Mouse (Mus musculus) kidney, adult 2 months (tissue): ENCODE results near the gene Il12a.

Source experiments
- CTCF ChIP-seq: fragments of 200-500 bp; conservative IDR thresholded peaks from 2 replicates; pipeline ENCODE4 v1.5.1; 2011; ENCODE audit warnings: low read depth, mild to moderate bottlenecking, control low read depth, low read length, moderate library complexity, mixed read lengths; ENCODE audit not compliant: insufficient read depth, insufficient read length
- POLR2A ChIP-seq: fragments of 200-500 bp; IDR thresholded peaks from one replicate; pipeline ENCODE4 v1.6.1; 2011; ENCODE audit warnings: low read depth, low read length, control low read depth

GRCm38 (mm10) chr3:68690344-68690743 lies at the start of gene Il12a:
- no peak for TF ChIP-seq CTCF
- TF ChIP-seq POLR2A, result no peak
